Mouse (Mus musculus): ENCODE measurements around the gene Ankrd44.

Ankrd44 gene

DNA sequence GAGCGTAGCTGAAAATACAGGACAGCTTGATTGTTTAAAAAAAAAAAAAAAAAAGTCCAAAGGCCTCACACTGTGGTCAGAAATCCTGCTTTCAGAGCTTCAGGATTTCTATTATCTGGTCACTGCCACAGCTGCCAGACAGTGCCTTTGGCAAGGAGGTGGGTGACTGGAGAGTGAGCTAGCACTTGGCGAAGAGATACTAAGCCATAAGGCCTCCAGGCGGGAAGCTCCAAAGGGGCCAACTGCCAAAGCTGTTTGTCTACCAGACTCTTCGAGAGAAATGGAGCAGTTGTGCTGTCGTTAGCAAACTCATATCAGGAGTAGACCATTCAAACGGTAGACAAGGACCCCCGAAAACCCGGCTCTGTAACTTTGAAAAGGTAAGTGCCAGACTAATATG is 3.5 kb downstream of the Ankrd44 start:
- DNase-seq (ENCODE audit: low spot score) = no peak

GRCm38 (mm10) chr1:54922025-54922574 is 4.1 kb downstream of the Ankrd44 start:
- no peak for DNase-seq (ENCODE audit: low spot score)

DNA sequence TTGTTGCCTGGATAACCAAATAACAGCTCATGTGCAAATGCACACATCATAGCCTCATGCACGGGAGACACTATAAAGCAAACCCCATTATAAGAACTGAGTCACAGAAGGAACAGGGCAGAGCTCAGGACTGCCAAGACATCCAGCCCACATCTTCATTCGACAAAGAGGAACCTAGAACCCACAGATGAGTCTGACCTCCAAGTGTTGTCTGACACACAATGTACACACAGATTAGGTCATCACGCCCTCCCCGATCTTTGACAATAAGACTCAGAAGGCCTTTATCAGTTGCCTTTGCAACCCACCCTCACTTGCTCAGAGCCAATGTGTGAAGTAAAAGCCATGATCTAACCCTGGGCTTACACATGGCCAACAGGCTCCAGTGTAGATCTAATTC is 6.1 kb downstream of the Ankrd44 start:
- DNase-seq (ENCODE audit: low spot score) = no peak

GRCm38 (mm10) chr1:54916456-54916855 is 9.7 kb downstream of the Ankrd44 start:
- no peak for DNase-seq (ENCODE audit: low spot score)

DNA sequence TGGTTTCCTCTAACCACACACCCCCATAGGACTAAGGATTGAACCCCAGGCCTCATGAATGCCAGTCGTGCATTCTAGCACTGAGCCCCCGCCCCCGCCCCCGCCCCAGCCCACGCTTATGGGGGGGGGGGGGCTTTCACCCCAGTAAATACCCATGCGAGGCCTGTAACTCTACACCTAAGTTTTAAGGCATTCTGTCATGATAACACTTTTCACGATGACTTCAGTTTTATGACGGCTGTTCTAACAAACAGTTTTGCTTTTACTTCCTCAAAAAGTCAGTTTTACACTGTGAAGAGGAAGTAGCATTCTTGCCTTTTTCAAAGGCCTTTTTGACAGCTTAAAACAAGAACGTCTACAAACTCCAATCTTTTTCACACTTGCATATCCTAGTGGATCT is 11.8 kb downstream of the Ankrd44 start:
- no peak for DNase-seq (ENCODE audit: low spot score)

DNA sequence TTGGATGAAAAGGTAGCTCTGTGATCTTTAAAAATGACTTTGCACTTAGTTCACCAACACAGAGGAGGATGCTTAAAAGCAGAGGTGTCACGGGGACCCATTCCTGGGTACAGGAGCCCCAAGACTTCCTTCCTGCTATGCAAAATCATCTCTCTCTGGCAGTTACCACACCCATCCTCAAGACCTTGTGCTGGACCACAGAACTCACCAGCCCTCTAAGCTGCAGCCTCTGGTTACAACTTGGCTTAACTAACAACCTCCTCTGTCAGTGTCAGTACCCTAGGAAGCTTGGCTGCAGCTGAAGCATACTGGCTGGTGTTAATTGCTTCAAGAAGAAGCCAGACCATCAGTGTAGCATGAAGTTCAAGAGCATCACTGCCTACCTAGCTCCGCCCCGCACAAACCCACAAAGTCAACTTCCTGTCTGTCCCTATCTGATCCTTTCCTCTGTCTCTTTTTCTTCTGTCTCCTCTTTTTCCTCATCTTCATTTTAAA is 12.8 kb downstream of the Ankrd44 start:
- DNase-seq (ENCODE audit: low spot score) = no peak

GRCm38 (mm10) chr1:54913063-54913335 is 13.2 kb downstream of the Ankrd44 start:
- DNase-seq (ENCODE audit: low spot score) = no peak

GRCm38 (mm10) chr1:54912290-54913062 is 13.7 kb downstream of the Ankrd44 start:
- no peak for DNase-seq (ENCODE audit: low spot score)

DNA sequence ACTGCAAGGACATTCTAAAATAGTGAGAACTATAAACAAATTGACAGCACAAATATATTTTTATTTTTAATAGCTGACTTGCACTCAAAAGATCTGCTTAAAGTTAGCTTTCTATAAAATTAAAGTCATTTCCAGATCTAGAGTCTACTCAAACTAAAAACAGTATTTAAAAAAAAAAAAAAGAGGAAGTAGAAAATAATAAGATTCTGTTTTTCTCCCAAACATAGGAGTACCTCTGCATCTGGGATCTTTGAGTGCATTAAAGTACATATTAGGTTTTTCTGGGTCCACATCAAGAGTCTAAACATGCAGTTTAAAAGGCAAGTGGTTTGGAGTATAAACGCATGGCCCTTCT is 15.0 kb downstream of the Ankrd44 start:
- DNase-seq (ENCODE audit: low spot score) = no peak

- DNase-seq (ENCODE audit: low spot score) = no peak
These were observed 15.5 kb downstream of the Ankrd44 start for GRCm38 (mm10) chr1:54910489-54911255.

DNA sequence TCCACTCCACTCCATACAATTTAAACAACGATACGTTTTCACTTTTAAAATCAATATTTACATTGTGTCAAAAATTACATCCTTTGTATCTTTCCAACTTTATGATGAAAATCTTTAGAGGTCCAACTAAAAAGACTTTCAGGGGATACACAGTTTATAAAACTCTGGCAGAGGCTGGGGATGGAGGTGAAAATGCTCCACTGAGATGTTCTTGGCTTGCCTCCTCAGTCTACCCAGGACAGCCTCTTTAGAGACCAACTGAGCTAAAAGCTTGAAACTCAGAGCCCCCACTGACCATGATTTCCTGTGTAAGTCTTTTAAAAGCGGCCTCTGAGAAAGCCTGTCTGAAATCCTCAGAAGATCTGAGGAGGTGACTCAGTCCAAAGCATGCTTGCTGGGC is 17.4 kb downstream of the Ankrd44 start:
- no peak for DNase-seq (ENCODE audit: low spot score)

DNA sequence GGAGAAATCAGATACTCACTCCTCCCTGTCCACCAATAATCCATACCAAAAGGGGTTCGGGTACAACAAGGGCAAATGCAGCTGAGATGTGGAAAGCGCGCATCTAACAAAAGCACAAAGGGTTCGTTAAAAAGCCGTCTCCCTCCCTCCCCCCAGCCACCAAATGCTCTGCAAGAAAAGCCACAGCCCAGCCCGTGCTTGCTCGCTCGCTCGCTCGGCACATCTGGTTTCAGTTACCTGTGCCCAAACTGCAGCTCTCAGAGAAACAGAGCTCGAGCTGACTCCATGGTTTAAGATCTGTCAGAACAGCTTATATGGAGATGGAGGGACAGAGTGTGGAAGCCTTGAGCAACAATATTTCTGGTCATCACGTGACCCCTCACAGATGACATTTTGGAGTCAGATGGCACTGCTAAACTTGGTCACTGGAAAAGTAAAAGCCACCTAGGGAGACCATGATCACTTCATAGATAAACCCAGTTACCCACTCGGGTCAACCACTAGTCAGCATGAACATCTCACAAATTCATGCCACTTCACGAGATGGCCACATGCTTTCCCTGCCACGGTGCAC is 19.0 kb downstream of the Ankrd44 start:
- DNase-seq (ENCODE audit: low spot score) = no peak

GRCm38 (mm10) chr1:54906322-54906721 is 19.9 kb downstream of the Ankrd44 start:
- no peak for DNase-seq (ENCODE audit: low spot score)

DNA sequence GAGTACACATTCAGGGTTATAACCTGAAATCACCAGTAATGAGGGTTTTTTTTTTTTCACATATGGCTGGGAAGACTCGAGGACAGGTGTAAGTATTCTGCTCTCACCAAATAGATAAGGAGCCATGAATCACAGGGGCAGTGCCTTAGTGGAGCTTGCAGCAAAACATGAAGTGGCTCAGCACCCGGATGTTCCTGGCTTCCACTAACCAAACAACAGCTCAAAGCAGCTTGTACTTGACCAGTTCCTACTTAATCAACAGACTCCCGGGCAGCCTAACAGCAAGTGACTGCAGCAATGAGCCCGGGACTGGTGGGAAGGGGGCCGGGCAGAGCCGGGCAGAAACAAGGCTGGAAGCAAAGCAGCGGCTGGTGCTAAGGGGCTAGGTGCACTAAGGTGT is 20.6 kb downstream of the Ankrd44 start:
- DNase-seq (ENCODE audit: low spot score) = no peak

DNA sequence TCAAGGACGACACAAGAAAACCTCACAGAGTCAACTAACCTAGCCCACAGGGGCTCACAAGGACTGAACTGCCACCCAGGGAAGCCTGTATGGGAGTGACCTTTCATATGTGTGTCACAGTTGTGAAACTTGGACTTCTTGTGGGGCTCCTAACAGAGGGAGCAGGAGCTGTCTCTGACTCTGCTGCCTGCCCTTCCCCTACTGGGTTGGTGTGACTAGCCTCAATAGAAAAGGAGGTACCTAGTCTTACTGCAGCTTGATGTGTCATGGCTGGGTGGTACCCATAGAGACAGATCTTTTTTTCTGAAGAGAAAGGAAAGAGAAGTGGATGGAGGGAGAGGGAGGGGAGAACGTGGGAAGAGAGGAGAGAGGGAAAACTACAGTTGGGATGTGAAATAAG is 22.0 kb downstream of the Ankrd44 start:
- no peak for DNase-seq (ENCODE audit: low spot score)

- no peak for DNase-seq (ENCODE audit: low spot score)
These were observed 23.4 kb downstream of the Ankrd44 start for GRCm38 (mm10) chr1:54902689-54903246.

GRCm38 (mm10) chr1:54901084-54901483 is 25.1 kb downstream of the Ankrd44 start:
- no peak for DNase-seq (ENCODE audit: low spot score)

- DNase-seq (ENCODE audit: low spot score) = no peak
These were observed 26.9 kb downstream of the Ankrd44 start for GRCm38 (mm10) chr1:54899247-54899646.

DNA sequence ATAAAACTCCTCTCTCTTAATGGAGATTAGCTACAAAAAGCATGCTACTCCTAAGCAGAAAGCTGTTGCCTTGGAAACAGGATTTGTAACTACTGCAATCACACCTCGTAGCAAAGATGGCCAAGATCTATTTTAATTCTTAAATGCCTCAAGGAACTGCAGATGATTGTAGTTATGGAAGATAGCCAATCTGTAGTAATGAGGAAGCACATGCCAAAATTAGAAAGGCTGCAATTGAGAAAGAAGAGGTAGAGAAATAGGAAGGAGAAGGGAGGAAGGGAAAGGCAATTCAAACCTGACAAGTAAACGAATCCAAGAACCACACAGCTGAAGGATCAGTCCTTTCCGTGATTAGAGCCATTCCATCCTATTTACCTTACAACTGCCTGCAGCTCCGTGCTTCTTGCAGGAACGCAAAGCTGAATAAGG is 27.5 kb downstream of the Ankrd44 start:
- no peak for DNase-seq (ENCODE audit: low spot score)

GRCm38 (mm10) chr1:54897726-54898125 is 28.5 kb downstream of the Ankrd44 start:
- DNase-seq (ENCODE audit: low spot score) = no peak

GRCm38 (mm10) chr1:54896109-54897085 is 29.8 kb downstream of the Ankrd44 start:
- DNase-seq (ENCODE audit: low spot score) = no peak
